Mouse (Mus musculus): ENCODE measurements around the gene Gm7358.
"Not testable (repeated sequence)": the region's sequence is repeated elsewhere in the genome, so short reads cannot be mapped to it uniquely, and the experiment has no call there.

Gm7358 gene

GRCm38 (mm10) chr17:14059431-14059830 is at the start of gene Gm7358:
TSS of gene Gm7358 (minus strand) at chr17:14059531.
- not testable (repeated sequence) for DNase-seq

- DNase-seq: not testable (repeated sequence)
These were observed 43.7 kb upstream of the Gm7358 start for GRCm38 (mm10) chr17:14103018-14103417.

GRCm38 (mm10) chr17:14101446-14101980 is 42.2 kb upstream of the Gm7358 start:
- not testable (repeated sequence) for DNase-seq

GRCm38 (mm10) chr17:14099886-14100285 is 40.6 kb upstream of the Gm7358 start:
- DNase-seq: not testable (repeated sequence)

- DNase-seq: not testable (repeated sequence)
These were observed 34.8 kb upstream of the Gm7358 start for GRCm38 (mm10) chr17:14094165-14094564.

- DNase-seq: not testable (repeated sequence)
These were observed 27.3 kb upstream of the Gm7358 start for GRCm38 (mm10) chr17:14086629-14087028.

- DNase-seq: not testable (repeated sequence)
These were observed 17.5 kb downstream of the Gm7358 start for GRCm38 (mm10) chr17:14041880-14042279.

GRCm38 (mm10) chr17:14037012-14037411 is 22.3 kb downstream of the Gm7358 start:
- DNase-seq: not testable (repeated sequence)

- DNase-seq: not testable (repeated sequence)
These were observed 23.2 kb downstream of the Gm7358 start for GRCm38 (mm10) chr17:14036113-14036512.

All from thymus, postnatal 36 days (tissue).